9 mouse cellular contexts compared by ENCODE assay signal in the genomic region with DNA sequence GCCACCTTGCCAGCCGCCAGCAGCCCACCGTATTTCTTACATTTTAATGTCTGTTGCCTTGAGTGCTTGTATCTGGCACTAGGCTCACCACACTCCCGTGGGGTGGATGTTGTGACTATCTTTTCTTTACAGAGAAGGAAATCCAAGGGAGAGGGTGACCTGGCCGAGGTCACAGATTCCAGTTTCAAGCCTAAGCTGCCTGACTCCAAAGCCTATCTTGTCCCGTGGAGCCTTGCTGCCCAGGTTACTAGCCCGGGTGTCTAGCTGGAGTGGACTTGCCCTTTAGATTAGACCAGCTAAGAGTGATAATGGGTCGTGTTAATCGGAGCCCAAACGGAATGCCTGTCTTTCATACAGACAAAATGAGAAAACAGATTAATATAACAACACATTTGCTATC. TPM values are rescaled to one million over a fixed set of nuclear protein-coding genes. Genes with fewer than 3 reads are reported as not detected.
DNase-seq lines count a peak whose midpoint lies in the region; ATAC-seq and TF ChIP-seq lines count a peak whose summit lies in the region.
"Had no signal": no experiment of that assay in that cellular context is flagged by ENCODE, and none has a peak within 500 bp of the region (broad histone marks: within the 10 kb centered on the region; RNA-seq: fewer than 3 reads in every experiment).

No protein-coding gene starts in this region.

- no peak overlapping the region for H3K4me3 ChIP-seq in lung, embryonic 16.5 days (ENCODE audit: low read length)
- H3K4me3 ChIP-seq in forebrain, postnatal 0 days (ENCODE audit: low read depth, low read length), result no peak overlapping the region
- H3K4me3 ChIP-seq in liver, embryonic 11.5 days (ENCODE audit: low read depth, low read length), result no peak overlapping the region
- no peak overlapping the region for H3K4me3 ChIP-seq in stomach, postnatal 0 days (ENCODE audit: low read depth, low read length)

- no peak for TF ChIP-seq EP300 in stomach, postnatal 0 days (optimal IDR thresholded peaks at IDR 0.05)

- WGBS in lung, embryonic 16.5 days, result 20% methylated on average over 9 of the region's 9 CpGs
- 19% methylated on average over 9 of the region's 9 CpGs for WGBS in forebrain, postnatal 0 days
- 19% methylated on average over 9 of the region's 9 CpGs for whole genome bisulfite sequencing in liver, embryonic 11.5 days
- WGBS in stomach, postnatal 0 days, result 41% methylated on average over 9 of the region's 9 CpGs

- H3K4me1 ChIP-seq in lung, embryonic 16.5 days (replicated peaks; ENCODE audit: control insufficient read depth, insufficient read depth, low read length), result peaks cover 34% of the 10 kb centered on the region
- peaks cover 22% of the 10 kb centered on the region; the same call in 1 of the 2 replicates for H3K4me1 ChIP-seq in forebrain, postnatal 0 days (ENCODE audit: insufficient read depth)
- peaks cover 8% of the 10 kb centered on the region for H3K4me1 ChIP-seq in liver, embryonic 11.5 days (replicated peaks; ENCODE audit: control insufficient read depth, insufficient read depth, low read length)
- H3K4me1 ChIP-seq in stomach, postnatal 0 days (replicated peaks; ENCODE audit: control insufficient read depth, insufficient read depth), result peaks cover 3% of the 10 kb centered on the region; the same call in 1 of the 2 replicates

- peak overlapping the region; percentile 88 for H3K4me2 ChIP-seq in lung, embryonic 16.5 days (ENCODE audit: low read depth, low read length)
- H3K4me2 ChIP-seq in forebrain, postnatal 0 days (ENCODE audit: low read depth), result peak overlapping the region; percentile 86; the same call in 1 of the 2 replicates
- peak overlapping the region; percentile 68; the same call in 1 of the 2 replicates for H3K4me2 ChIP-seq in liver, embryonic 11.5 days
- H3K4me2 ChIP-seq in stomach, postnatal 0 days (replicated peaks; ENCODE audit: low read depth), result no peak overlapping the region

- H3K36me3 ChIP-seq in lung, embryonic 16.5 days (ENCODE audit: control insufficient read depth, insufficient read depth, low read length), result no peaks in the 10 kb centered on the region
- no peaks in the 10 kb centered on the region for H3K36me3 ChIP-seq in forebrain, postnatal 0 days (ENCODE audit: insufficient read depth)
- H3K36me3 ChIP-seq in liver, embryonic 11.5 days (ENCODE audit: control insufficient read depth, insufficient read depth, low read length), result no peaks in the 10 kb centered on the region
- no peaks in the 10 kb centered on the region for H3K36me3 ChIP-seq in stomach, postnatal 0 days (ENCODE audit: control insufficient read depth, insufficient read depth, low read length)

- H3K27me3 ChIP-seq in lung, embryonic 16.5 days (ENCODE audit: control insufficient read depth, insufficient read depth, low read depth, low read length), result no peaks in the 10 kb centered on the region
- no peaks in the 10 kb centered on the region for H3K27me3 ChIP-seq in forebrain, postnatal 0 days (ENCODE audit: insufficient read depth, low read length)
- peaks cover 43% of the 10 kb centered on the region for H3K27me3 ChIP-seq in liver, embryonic 11.5 days (replicated peaks; ENCODE audit: control insufficient read depth, insufficient read depth, low read length)
- no peaks in the 10 kb centered on the region for H3K27me3 ChIP-seq in stomach, postnatal 0 days (ENCODE audit: control insufficient read depth, insufficient read depth, low read length)

- DNase-seq in lung, postnatal 4 days, result no peak
- no peak for DNase-seq in forebrain, postnatal 0 days
- DNase-seq in liver, embryonic 11.5 days (ENCODE audit: low spot score), result no peak
- no peak for DNase-seq in stomach, postnatal 0 days (ENCODE audit: low spot score)
- no peak for DNase-seq in left cerebral cortex, adult 8-10 months (ENCODE audit: low spot score in 2 of 2)
- DNase-seq in spleen, postnatal 4 days (ENCODE audit: low spot score in 2 of 2), result no peak
- DNase-seq: cerebellum, adult 2 months; thymus, adult 18-20 months had no signal

- no peak for TF ChIP-seq CTCF in forebrain, postnatal 0 days (IDR thresholded peaks at IDR 0.05; ENCODE audit: low read depth)
- TF ChIP-seq CTCF in stomach, postnatal 0 days (IDR thresholded peaks at IDR 0.05; ENCODE audit: low read depth), result no peak

- no peaks in the 10 kb centered on the region for H3K9me3 ChIP-seq in lung, embryonic 16.5 days (ENCODE audit: control insufficient read depth, low read length)
- H3K9me3 ChIP-seq in forebrain, postnatal 0 days (ENCODE audit: low read length), result no peaks in the 10 kb centered on the region
- H3K9me3 ChIP-seq in liver, embryonic 11.5 days (ENCODE audit: control insufficient read depth, low read length), result no peaks in the 10 kb centered on the region
- H3K9me3 ChIP-seq in stomach, postnatal 0 days (ENCODE audit: control insufficient read depth, low read length), result no peaks in the 10 kb centered on the region

- no peak for ATAC-seq in lung, embryonic 16.5 days (ENCODE audit: low read depth)
- ATAC-seq in forebrain, postnatal 0 days, result no peak
- no peak for ATAC-seq in liver, embryonic 11.5 days (replicated peaks; ENCODE audit: low FRiP score)
- ATAC-seq in stomach, postnatal 0 days (ENCODE audit: low FRiP score, low TSS enrichment), result no peak

- peak overlapping the region; percentile 79 for H3K9ac ChIP-seq in lung, embryonic 16.5 days (ENCODE audit: low read length)
- peak overlapping the region; percentile 66; the same call in 1 of the 2 replicates for H3K9ac ChIP-seq in forebrain, postnatal 0 days
- H3K9ac ChIP-seq in liver, embryonic 11.5 days (ENCODE audit: low read depth, low read length), result no peak overlapping the region
- no peak overlapping the region for H3K9ac ChIP-seq in stomach, postnatal 0 days (ENCODE audit: low read length)

- H3K27ac ChIP-seq in lung, embryonic 16.5 days (ENCODE audit: low read length), result peak overlapping the region; percentile 99
- peak overlapping the region; percentile 91 for H3K27ac ChIP-seq in forebrain, postnatal 0 days (ENCODE audit: low read depth, low read length)
- peak overlapping the region; percentile 90; the same call in 1 of the 2 replicates for H3K27ac ChIP-seq in liver, embryonic 11.5 days (ENCODE audit: low read depth, low read length)
- H3K27ac ChIP-seq in stomach, postnatal 0 days (replicated peaks), result peak overlapping the region; percentile 93; the same call in 1 of the 2 replicates

RNA-seq across cellular contexts. Expression of gene Id3, which starts 9.5 kb away (rescaled TPM):
- polyA plus RNA-seq in lung, embryonic 16.5 days (2015; fragmentation: Nextera tagmentation; extraction: Ambion mirVana), result 560 and 561 TPM in 2 replicates
- 134 and 153 TPM in 2 replicates for total RNA-seq in forebrain, postnatal 0 days (2014; rRNA removed)
- 177 and 185 TPM in 2 replicates for polyA plus RNA-seq in forebrain, postnatal 0 days (2015; fragmentation: Nextera tagmentation; extraction: Ambion mirVana)
- polyA plus RNA-seq in liver, embryonic 11.5 days (2014; fragmentation: Nextera tagmentation; extraction: Ambion mirVana), result 191 and 200 TPM in 2 replicates
- 201 and 224 TPM in 2 replicates for polyA plus RNA-seq in stomach, postnatal 0 days (2015; fragmentation: Nextera tagmentation; extraction: Ambion mirVana)
- 10 to 100 TPM; 34.7 to 39.3 (median 38.4) TPM for total RNA-seq in left cerebral cortex, adult 8-10 months (2022)

RNA-seq across cellular contexts. Expression of gene E2f2, which starts 38.4 kb away (rescaled TPM):
- polyA plus RNA-seq in lung, embryonic 16.5 days (2015; fragmentation: Nextera tagmentation; extraction: Ambion mirVana), result 18.4 and 18.8 TPM in 2 replicates
- total RNA-seq in forebrain, postnatal 0 days (2014; rRNA removed), result 0.85 and 1.2 TPM in 2 replicates
- polyA plus RNA-seq in forebrain, postnatal 0 days (2015; fragmentation: Nextera tagmentation; extraction: Ambion mirVana), result 0.84 and 1.4 TPM in 2 replicates
- 9.0 and 9.2 TPM in 2 replicates for polyA plus RNA-seq in liver, embryonic 11.5 days (2014; fragmentation: Nextera tagmentation; extraction: Ambion mirVana)
- 0.91 and 1.5 TPM in 2 replicates for polyA plus RNA-seq in stomach, postnatal 0 days (2015; fragmentation: Nextera tagmentation; extraction: Ambion mirVana)
- 1 to 10 TPM in 1 of 4 experiments, under 1 TPM in 3; 0.37 to 1.3 (median 0.48) TPM for total RNA-seq in left cerebral cortex, adult 8-10 months (2022)

Comparison
In these comparisons a context has a peak if more than half of its experiments do, and no peak if none do; other contexts are left out.
1. H3K9ac ChIP-seq: peak in lung, embryonic 16.5 days (single experiment) and forebrain, postnatal 0 days (single experiment); none in liver, embryonic 11.5 days (single experiment) and stomach, postnatal 0 days (single experiment).
2. Peak in every context shown above with its lines, with median percentiles within 50 percentile points of each other: H3K27ac ChIP-seq.